Mouse (Mus musculus): Measurements from ENCODE around the gene Parvb. TPM values are rescaled to one million over a fixed set of nuclear protein-coding genes. Genes with fewer than 3 reads are reported as not detected.

Parvb gene
- polyA plus RNA-seq, 1 experiment from 2014 or later: 5.3 TPM

DNA sequence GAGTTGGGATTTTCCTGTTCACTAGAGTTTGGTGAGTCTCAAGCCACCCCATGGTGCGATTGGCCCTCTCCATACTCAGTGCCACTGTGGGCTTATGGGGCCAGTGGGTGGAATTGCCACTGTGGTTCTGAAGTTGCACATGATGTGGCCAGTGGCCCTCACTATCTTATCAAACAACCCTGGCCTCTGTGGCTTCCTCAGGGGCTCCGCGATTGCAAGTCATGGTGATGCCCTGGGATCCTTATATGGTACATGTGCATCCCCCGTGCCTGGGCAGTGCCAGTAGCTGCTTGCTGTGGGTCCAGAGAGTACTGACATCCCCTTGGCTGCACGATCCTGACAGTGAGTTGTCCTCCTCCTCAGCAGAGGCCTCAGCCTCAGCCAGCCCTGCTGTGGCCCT, 25.0 kb downstream of the Parvb start:
- Histone ChIP-seq H3K36me3 (replicated peaks) (no peaks in the 10 kb centered on the region), H3K9me3 (replicated peaks) (no peaks in the 10 kb centered on the region), H3K4me1 (replicated peaks) (peaks cover 32% of the 10 kb centered on the region), H3K4me2 (no peak overlapping the region), H3K4me3 (replicated peaks) (no peak overlapping the region), H3K9ac (no peak overlapping the region), H3K27me3 (no peaks in the 10 kb centered on the region), H3K27ac (replicated peaks) (no peak overlapping the region)
- peak; percentile 51 for ATAC-seq (ENCODE audit: insufficient read depth)
- WGBS (ENCODE audit: insufficient replicate concordance): 24% methylated on average over 5 of the region's 5 CpGs

DNA sequence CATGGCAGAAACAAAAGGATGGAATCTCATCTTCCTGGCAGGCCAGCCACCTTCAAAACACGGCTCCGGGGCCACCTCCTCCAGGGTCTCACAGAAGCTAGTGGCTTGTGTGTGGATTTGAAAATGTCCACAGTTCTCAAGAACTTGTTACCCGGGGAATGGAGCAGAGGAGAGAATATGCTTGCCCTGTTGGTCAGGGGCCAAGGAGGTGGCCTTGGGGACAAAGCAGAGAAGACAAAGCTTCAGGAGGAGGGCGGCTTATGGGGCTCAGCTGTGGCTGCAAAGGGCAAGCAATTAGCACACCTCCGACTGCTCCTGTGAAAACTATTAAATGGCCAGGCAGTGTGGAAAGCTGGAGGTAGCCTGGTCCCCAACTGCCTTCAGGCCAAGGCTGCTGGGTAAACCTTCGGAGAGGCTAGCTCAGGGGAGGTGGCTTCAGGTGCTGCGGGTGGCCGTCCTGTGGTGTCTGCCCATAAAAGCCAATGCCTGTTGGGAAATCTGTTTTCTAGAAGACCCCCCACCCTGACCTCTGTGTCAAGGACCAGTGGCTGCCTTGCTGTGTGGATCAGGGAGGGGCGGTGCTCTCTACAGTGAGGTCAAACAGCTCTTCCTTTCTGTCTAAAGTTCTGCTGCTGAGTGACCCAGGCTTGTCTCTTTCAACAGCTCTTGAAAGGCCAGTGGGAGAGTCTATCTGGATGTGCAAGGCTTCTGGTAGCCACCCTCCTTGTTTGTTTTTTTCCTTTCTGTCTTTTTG, 26.9 kb downstream of the Parvb start:
- Histone ChIP-seq H3K4me3 (replicated peaks) (no peak overlapping the region), H3K9me3 (replicated peaks) (no peaks in the 10 kb centered on the region), H3K36me3 (replicated peaks) (no peaks in the 10 kb centered on the region), H3K27me3 (no peaks in the 10 kb centered on the region), H3K4me1 (replicated peaks) (peaks cover 31% of the 10 kb centered on the region), H3K4me2 (no peak overlapping the region), H3K9ac (no peak overlapping the region), H3K27ac (replicated peaks) (no peak overlapping the region)
- ATAC-seq (ENCODE audit: insufficient read depth): no peak
- 77% methylated on average over 9 of the region's 9 CpGs for WGBS (ENCODE audit: insufficient replicate concordance)

DNA sequence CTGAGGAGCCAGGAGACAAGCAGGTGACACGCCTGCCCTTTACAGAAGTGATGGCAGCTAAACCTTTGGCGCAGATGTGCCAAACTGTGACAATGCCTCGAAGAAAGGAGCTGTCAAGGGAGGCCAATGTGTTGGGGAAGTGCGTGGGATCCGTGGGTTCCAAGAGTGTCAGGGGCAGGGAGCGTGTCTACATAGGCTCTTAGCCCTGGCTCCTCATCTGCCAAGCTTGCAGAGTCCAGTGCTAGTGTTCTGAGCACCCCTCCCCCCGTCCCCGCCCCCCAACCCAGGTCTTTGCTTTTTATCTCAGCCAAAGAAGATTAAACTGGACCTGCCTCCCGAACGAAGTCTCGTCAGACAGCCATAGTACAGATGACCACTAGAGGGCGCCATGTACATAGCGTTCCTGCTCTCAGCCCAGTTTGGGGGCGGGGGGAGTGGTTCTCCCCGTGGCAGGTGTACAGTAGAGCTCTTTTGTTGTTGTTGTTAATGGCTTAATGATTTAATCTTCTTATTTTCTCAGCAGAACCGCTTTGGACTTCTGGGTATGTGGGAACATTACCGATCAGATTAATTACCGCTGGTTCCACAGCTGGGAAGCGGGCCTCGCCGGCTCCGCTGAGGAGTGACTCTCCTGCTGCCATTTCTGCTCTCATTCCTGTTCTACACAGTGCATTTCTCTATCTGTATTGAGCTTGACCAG, 28.4 kb downstream of the Parvb start:
- no peak overlapping the region for H3K4me3 ChIP-seq (replicated peaks)
- peaks cover 33% of the 10 kb centered on the region for H3K4me1 ChIP-seq (replicated peaks)
- H3K27ac ChIP-seq (replicated peaks): no peak overlapping the region
- H3K4me2 ChIP-seq: no peak overlapping the region
- 33% methylated on average over 22 of the region's 22 CpGs for WGBS (ENCODE audit: insufficient replicate concordance)
- H3K9ac ChIP-seq: no peak overlapping the region
- ATAC-seq (ENCODE audit: insufficient read depth): no peak
- no peaks in the 10 kb centered on the region for H3K27me3 ChIP-seq
- H3K36me3 ChIP-seq (replicated peaks): no peaks in the 10 kb centered on the region
- H3K9me3 ChIP-seq (replicated peaks): no peaks in the 10 kb centered on the region

DNA sequence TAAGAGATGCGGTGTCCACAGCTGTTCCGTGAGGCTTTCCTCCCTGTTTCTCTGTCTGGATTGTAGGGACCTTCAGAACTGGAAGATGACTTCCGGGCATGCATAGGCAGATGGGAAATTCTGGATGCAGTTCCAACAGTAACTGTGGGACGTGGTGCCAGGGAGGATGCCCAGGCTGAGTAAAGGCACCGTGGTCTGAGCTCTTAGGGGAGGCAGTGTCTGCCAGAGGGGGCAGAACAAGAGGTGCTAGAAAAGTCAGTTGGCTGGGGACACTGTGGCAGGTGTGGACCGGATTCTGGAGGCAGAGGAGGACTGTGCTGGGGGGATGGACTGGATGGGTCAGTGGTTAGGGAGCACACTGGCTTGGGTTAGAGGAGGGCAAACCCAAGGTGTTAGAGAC, 30.8 kb downstream of the Parvb start:
- Histone ChIP-seq H3K4me2 (no peak overlapping the region), H3K9ac (no peak overlapping the region), H3K4me1 (replicated peaks) (peaks cover 14% of the 10 kb centered on the region; the same call in 1 of the 2 replicates), H3K36me3 (replicated peaks) (no peaks in the 10 kb centered on the region), H3K9me3 (replicated peaks) (no peaks in the 10 kb centered on the region), H3K27me3 (no peaks in the 10 kb centered on the region), H3K4me3 (replicated peaks) (no peak overlapping the region), H3K27ac (replicated peaks) (no peak overlapping the region)
- ATAC-seq (ENCODE audit: insufficient read depth): no peak
- 79% methylated on average over 6 of the region's 6 CpGs for WGBS (ENCODE audit: insufficient replicate concordance)

- Histone ChIP-seq H3K9me3 (replicated peaks) (no peaks in the 10 kb centered on the region), H3K4me3 (replicated peaks) (no peak overlapping the region), H3K36me3 (replicated peaks) (no peaks in the 10 kb centered on the region), H3K27me3 (no peaks in the 10 kb centered on the region), H3K27ac (replicated peaks) (no peak overlapping the region), H3K4me1 (replicated peaks) (peaks cover 14% of the 10 kb centered on the region; the same call in 1 of the 2 replicates), H3K4me2 (no peak overlapping the region), H3K9ac (no peak overlapping the region)
- 18% methylated on average over 2 of the region's 2 CpGs for WGBS (ENCODE audit: insufficient replicate concordance)
- ATAC-seq (ENCODE audit: insufficient read depth): no peak
Measured at GRCm38 (mm10) chr15:84263573-84263972, 31.7 kb downstream of the Parvb start.

GRCm38 (mm10) chr15:84265141-84265540, 33.3 kb downstream of the Parvb start:
- Histone ChIP-seq H3K36me3 (replicated peaks) (no peaks in the 10 kb centered on the region), H3K4me2 (no peak overlapping the region), H3K4me1 (replicated peaks) (peaks cover 10% of the 10 kb centered on the region; the same call in 1 of the 2 replicates), H3K27me3 (no peaks in the 10 kb centered on the region), H3K4me3 (replicated peaks) (no peak overlapping the region), H3K9ac (no peak overlapping the region), H3K27ac (replicated peaks) (no peak overlapping the region), H3K9me3 (replicated peaks) (no peaks in the 10 kb centered on the region)
- WGBS (ENCODE audit: insufficient replicate concordance): 70% methylated on average over 11 of the region's 11 CpGs
- ATAC-seq (ENCODE audit: insufficient read depth): no peak

DNA sequence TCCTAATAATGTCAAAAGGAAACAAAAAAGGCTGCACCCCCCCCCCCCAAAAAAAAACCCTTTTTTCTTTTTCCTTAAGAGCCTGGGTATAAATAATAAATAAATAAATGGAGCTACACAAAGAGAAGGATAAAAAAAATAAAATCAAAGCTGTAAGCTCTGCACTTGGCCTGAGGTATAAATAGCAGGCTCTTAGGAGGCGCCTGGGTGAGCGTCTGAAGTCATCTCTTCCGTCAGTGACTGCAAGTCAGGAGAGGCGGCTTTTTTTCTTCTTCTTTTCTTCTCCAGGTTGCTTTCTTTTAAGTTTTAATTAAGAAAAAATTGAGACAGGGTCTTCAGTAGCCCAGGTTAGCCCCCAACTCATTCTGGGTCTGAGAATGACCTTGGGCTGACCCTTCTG, 34.4 kb downstream of the Parvb start:
- WGBS (ENCODE audit: insufficient replicate concordance): 67% methylated on average over 4 of the region's 4 CpGs
- H3K4me2 ChIP-seq: no peak overlapping the region

GRCm38 (mm10) chr15:84267720-84268260, 35.9 kb downstream of the Parvb start:
- WGBS (ENCODE audit: insufficient replicate concordance): 82% methylated on average over 11 of the region's 11 CpGs
- no peak for ATAC-seq (ENCODE audit: insufficient read depth)
- Histone ChIP-seq H3K27me3 (no peaks in the 10 kb centered on the region), H3K27ac (replicated peaks) (no peak overlapping the region), H3K9ac (no peak overlapping the region), H3K36me3 (replicated peaks) (no peaks in the 10 kb centered on the region), H3K4me2 (no peak overlapping the region), H3K4me3 (replicated peaks) (no peak overlapping the region), H3K4me1 (replicated peaks) (peaks cover 5% of the 10 kb centered on the region; the same call in 1 of the 2 replicates), H3K9me3 (replicated peaks) (no peaks in the 10 kb centered on the region)

More for the DNA sequence above, 34.4 kb downstream of the Parvb start:
- Histone ChIP-seq H3K4me3 (replicated peaks) (no peak overlapping the region), H3K36me3 (replicated peaks) (no peaks in the 10 kb centered on the region), H3K9ac (no peak overlapping the region), H3K27ac (replicated peaks) (no peak overlapping the region), H3K4me1 (replicated peaks) (peaks cover 5% of the 10 kb centered on the region; the same call in 1 of the 2 replicates), H3K9me3 (replicated peaks) (no peaks in the 10 kb centered on the region), H3K27me3 (no peaks in the 10 kb centered on the region)
- ATAC-seq (ENCODE audit: insufficient read depth): no peak

DNA sequence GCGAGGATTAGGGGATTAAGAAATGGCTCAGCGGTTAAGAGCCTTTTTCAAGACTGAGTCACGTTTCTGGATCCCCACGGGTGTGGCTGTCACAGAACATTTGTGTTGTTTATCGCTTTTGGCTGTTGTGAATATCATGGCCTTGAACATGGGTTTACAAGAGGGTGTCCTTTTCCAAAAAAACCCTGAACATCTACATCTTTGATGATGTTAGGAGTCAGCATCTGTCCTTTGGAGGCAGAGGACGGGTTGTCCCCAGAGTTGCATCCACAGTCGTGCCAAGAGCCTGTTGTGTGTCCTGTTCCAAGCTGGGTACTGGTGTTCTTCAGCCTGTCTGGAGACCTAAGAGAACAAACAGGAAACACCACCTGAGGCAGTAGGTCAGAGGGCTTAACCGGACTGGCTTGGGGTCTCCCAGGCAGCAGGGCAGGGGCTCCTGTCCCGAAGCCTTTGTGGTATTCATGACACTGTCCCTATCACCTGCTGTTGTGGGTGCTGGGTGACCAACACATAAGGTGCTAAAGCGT, 37.3 kb downstream of the Parvb start:
- Histone ChIP-seq H3K27me3 (no peaks in the 10 kb centered on the region), H3K9ac (no peak overlapping the region), H3K36me3 (replicated peaks) (peaks cover 6% of the 10 kb centered on the region; the same call in 1 of the 2 replicates), H3K27ac (replicated peaks) (no peak overlapping the region), H3K9me3 (replicated peaks) (no peaks in the 10 kb centered on the region), H3K4me3 (replicated peaks) (no peak overlapping the region), H3K4me2 (no peak overlapping the region), H3K4me1 (replicated peaks) (no peaks in the 10 kb centered on the region)
- 71% methylated on average over 10 of the region's 10 CpGs for WGBS (ENCODE audit: insufficient replicate concordance)
- no peak for ATAC-seq (ENCODE audit: insufficient read depth)

- Histone ChIP-seq H3K27me3 (no peaks in the 10 kb centered on the region), H3K4me3 (replicated peaks) (no peak overlapping the region), H3K4me2 (no peak overlapping the region), H3K36me3 (replicated peaks) (peaks cover 12% of the 10 kb centered on the region; the same call in 1 of the 2 replicates), H3K9ac (no peak overlapping the region), H3K9me3 (replicated peaks) (no peaks in the 10 kb centered on the region), H3K27ac (replicated peaks) (no peak overlapping the region), H3K4me1 (replicated peaks) (no peaks in the 10 kb centered on the region)
- 73% methylated on average over 5 of the region's 5 CpGs for WGBS (ENCODE audit: insufficient replicate concordance)
- ATAC-seq (ENCODE audit: insufficient read depth): no peak
Measured at GRCm38 (mm10) chr15:84270032-84270431, 38.2 kb downstream of the Parvb start.

DNA sequence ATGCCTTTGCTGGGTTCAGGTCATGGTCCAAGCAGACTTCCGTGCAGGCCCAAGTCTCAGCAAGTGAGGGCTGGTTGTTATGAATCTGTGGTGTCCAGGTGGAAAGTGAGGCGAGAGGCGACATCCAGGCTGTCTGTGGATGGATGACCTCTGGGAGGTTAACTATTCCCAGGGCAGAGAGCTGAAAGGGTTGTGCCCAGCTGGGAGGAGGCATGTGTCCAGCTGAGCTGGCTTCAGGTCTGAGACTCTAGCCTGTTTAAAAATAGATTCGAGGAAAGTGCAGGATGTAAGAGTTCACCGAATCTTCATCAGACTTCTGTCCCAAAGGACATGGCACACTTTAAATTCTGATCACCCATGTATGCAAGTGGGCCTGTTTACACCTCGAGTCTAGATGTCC, 38.6 kb downstream of the Parvb start:
- Histone ChIP-seq H3K9ac (no peak overlapping the region), H3K27ac (replicated peaks) (no peak overlapping the region), H3K4me1 (replicated peaks) (no peaks in the 10 kb centered on the region), H3K4me3 (replicated peaks) (no peak overlapping the region), H3K27me3 (no peaks in the 10 kb centered on the region), H3K4me2 (no peak overlapping the region), H3K36me3 (replicated peaks) (peaks cover 12% of the 10 kb centered on the region; the same call in 1 of the 2 replicates), H3K9me3 (replicated peaks) (no peaks in the 10 kb centered on the region)
- ATAC-seq (ENCODE audit: insufficient read depth): no peak
- 77% methylated on average over 6 of the region's 6 CpGs for WGBS (ENCODE audit: insufficient replicate concordance)

All from liver, embryonic 15.5 days (tissue).